Mouse (Mus musculus): ENCODE measurements around the gene Fam98b.

- TF ChIP-seq CTCF (IDR thresholded peaks at IDR 0.05; ENCODE audit: control insufficient read depth, insufficient read depth, insufficient replicate concordance, low read depth, low read length) = no peak
- no peak for TF ChIP-seq POLR2A (IDR thresholded peaks at IDR 0.05; ENCODE audit: control insufficient read depth, low read depth, low read length)
Observed at GRCm38 (mm10) chr2:117205066-117205465, 44.5 kb upstream of the Fam98b start.
